Mouse (Mus musculus): ENCODE measurements at regions not wholly inside any gene's neighbourhood (a gene's known extent, or its start where the extent isn't known, plus 50 kb on each side); places are given as distances from the start of the nearest gene placed in this dataset.

- TF ChIP-seq CTCF (IDR thresholded peaks at IDR 0.05; ENCODE audit: control insufficient read depth, insufficient read depth, insufficient replicate concordance, low read depth, low read length): no peak
- TF ChIP-seq POLR2A (IDR thresholded peaks at IDR 0.05; ENCODE audit: control insufficient read depth, low read depth, low read length): no peak
Measured at GRCm38 (mm10) chr4:95106881-95107665, 55.1 kb upstream of the Jun start.

Measured in testis, adult 2 months (tissue).